Mouse (Mus musculus): ENCODE data around the gene Upk2.

DNA sequence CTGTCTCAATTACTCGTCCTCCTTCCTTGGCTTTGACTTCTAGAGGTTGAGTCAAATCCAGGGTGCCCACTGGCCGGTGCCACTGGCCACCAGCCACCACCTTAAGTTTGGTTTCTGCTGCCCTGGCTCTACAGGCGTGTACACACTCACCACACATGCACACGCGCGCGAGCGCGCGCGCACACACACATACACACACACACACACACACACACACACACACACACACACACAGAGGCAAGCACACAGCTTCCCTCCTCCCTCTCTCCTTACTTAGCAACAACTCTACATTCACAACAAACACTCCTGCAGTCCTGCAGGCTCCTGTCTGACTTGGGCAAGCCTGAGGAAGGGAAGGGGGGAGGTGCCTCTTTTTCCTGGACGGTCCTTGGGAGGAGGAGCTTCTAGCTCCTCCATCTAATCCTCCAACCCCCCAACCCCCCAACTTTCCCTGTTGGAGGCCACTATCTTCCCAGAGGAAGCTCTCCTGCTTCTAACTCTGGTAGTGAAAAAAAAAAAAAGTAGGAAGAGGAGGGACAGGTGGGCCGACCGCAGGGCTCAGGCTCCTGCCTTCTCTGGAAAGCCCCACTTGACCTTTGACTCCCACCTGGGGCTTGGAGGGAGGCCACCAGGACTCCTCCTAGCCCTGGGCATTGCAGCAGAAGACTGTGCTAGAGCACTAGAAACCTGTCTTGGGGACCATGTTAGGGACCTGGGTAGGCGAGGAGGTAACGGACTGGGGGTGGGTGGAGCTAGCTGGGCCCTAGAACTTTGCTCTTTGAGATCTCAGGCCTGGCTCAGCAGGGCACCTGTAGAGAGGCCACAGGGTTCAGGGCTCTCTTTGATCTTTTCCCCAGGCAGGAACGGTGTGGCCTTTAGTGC is 35.6 kb upstream of the Upk2 start:
- TF ChIP-seq CTCF (conservative IDR thresholded peaks at IDR 0.05 in 1 of 2, IDR thresholded peaks at IDR 0.05 in 1 of 2; ENCODE audit: low read depth in 2 of 2, low read length in 2 of 2), result no peak
- TF ChIP-seq POLR2AphosphoS2 (IDR thresholded peaks at IDR 0.05; ENCODE audit: low read depth, low read length), result no peak
- TF ChIP-seq NELFE (IDR thresholded peaks at IDR 0.05; ENCODE audit: low read depth, low read length), result no peak
- TF ChIP-seq NRF1 (IDR thresholded peaks at IDR 0.05; ENCODE audit: low read depth, low read length), result no peak
- no peak for TF ChIP-seq CHD1 (IDR thresholded peaks at IDR 0.05; ENCODE audit: low read depth, low read length)
- TF ChIP-seq MYC (IDR thresholded peaks at IDR 0.05; ENCODE audit: low read depth, low read length), result no peak
- TF ChIP-seq MAZ (IDR thresholded peaks at IDR 0.05; ENCODE audit: low read depth, low read length), result no peak
- TF ChIP-seq ELF1 (IDR thresholded peaks at IDR 0.05; ENCODE audit: low read depth, low read length), result no peak
- TF ChIP-seq TCF12 (IDR thresholded peaks at IDR 0.05; ENCODE audit: low read depth, low read length), result no peak
- TF ChIP-seq USF2 (conservative IDR thresholded peaks at IDR 0.05; ENCODE audit: low read depth, low read length), result no peak
- TF ChIP-seq EP300 (IDR thresholded peaks at IDR 0.05; ENCODE audit: low read length), result no peak
- no peak for TF ChIP-seq MAFK (IDR thresholded peaks at IDR 0.05; ENCODE audit: insufficient replicate concordance, low read length)
- TF ChIP-seq ZKSCAN1 (IDR thresholded peaks at IDR 0.05; ENCODE audit: borderline replicate concordance, low read depth, low read length), result no peak
- no peak for TF ChIP-seq JUND (conservative IDR thresholded peaks at IDR 0.05; ENCODE audit: low read depth, low read length)
